Mouse (Mus musculus): ENCODE results near the gene 4930523C07Rik. TPM values are rescaled to one million over a fixed set of nuclear protein-coding genes. Genes with fewer than 3 reads are reported as not detected.

The 4930523C07Rik gene
- polyA plus RNA-seq, 1 experiment from 2014 or later, result 19.1 TPM

DNA sequence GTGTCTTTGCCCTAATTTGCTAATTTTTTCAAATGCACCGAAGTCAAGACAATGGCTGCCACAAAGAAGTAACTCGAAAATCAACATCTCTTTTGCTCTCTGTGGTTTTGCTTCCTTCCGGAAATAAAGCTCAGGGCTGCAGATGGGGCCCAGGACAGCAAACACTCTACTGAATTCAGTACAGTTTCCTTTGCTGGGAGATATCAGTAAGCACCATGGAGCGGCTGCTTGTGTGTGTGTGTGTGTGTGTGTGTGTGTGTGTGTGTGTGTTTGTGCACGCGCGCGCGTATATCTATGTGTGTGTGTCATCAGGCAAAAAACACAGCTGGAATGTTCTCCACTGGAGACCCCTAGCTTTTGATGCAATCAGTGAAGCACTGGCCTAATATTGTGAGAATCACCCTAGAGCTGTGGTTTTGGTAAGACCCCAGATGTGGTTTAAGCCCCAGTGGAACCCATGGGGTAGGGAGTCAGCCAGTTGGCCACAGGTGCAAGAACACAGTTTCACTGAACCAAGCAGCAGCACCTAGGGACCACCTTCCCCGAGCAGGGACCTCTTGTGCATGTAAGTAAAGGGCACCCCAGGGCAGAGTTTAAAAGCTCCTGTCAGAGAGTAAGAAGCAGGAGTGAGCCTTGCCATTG, 19.7 kb upstream of the 4930523C07Rik start:
- no peak overlapping the region for H3K9ac ChIP-seq (ENCODE audit: low read length)
- no peak for ATAC-seq (ENCODE audit: insufficient number of reproducible peaks, insufficient read depth, low FRiP score, low read depth)
- H3K27me3 ChIP-seq (ENCODE audit: control insufficient read depth, insufficient read depth, low read length), result no peaks in the 10 kb centered on the region
- no peak overlapping the region for H3K4me3 ChIP-seq (ENCODE audit: control insufficient read depth in 1 of 2, insufficient read depth in 1 of 2, low read depth in 1 of 2, low read length in 2 of 2)
- peaks cover 0 to 4% of the 10 kb centered on the region in 2 experiments; a peak in 2 of 4 replicates for H3K4me1 ChIP-seq (ENCODE audit: control insufficient read depth in 2 of 2, insufficient read depth in 2 of 2, low read length in 2 of 2)
- no peak overlapping the region for H3K27ac ChIP-seq (replicated peaks in 1 of 2; ENCODE audit: control insufficient read depth in 1 of 2, insufficient read depth in 1 of 2, low read depth in 2 of 2, low read length in 2 of 2)
- no peak overlapping the region for H3K4me2 ChIP-seq (ENCODE audit: low read length)
- 84% methylated on average over 10 of the region's 10 CpGs for WGBS
- H3K36me3 ChIP-seq (ENCODE audit: control insufficient read depth, insufficient read depth, low read length), result no peaks in the 10 kb centered on the region
- H3K9me3 ChIP-seq (ENCODE audit: control insufficient read depth, low read length), result no peaks in the 10 kb centered on the region

GRCm38 (mm10) chr1:160025146-160025894, 18.9 kb upstream of the 4930523C07Rik start:
- WGBS, result 60% methylated on average over 11 of the region's 11 CpGs

DNA sequence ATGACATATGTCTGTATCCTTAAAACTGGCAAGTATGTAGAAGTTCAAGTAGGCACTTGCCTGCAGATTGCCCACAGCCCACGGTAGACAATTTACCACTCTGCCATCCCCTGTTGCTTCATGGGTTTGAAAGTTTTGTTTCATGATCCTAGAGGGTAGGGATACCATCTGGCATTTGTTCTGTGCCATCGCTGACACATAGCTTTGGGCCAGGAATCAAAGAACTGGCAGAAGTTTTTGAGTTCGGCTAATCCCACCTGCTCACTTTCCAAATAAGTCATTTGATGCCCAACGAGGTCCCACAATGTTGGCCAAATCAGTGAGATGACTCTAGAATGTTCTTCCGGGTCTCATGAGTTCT, 18.3 kb upstream of the 4930523C07Rik start:
- Histone ChIP-seq H3K9me3 (ENCODE audit: control insufficient read depth, low read length) (no peaks in the 10 kb centered on the region), H3K27ac (replicated peaks in 1 of 2; ENCODE audit: control insufficient read depth in 1 of 2, insufficient read depth in 1 of 2, low read depth in 2 of 2, low read length in 2 of 2) (no peak overlapping the region), H3K4me1 (ENCODE audit: control insufficient read depth in 2 of 2, insufficient read depth in 2 of 2, low read length in 2 of 2) (peaks cover 0 to 4% of the 10 kb centered on the region in 2 experiments; a peak in 2 of 4 replicates), H3K9ac (ENCODE audit: low read length) (no peak overlapping the region), H3K4me3 (ENCODE audit: control insufficient read depth in 1 of 2, insufficient read depth in 1 of 2, low read depth in 1 of 2, low read length in 2 of 2) (no peak overlapping the region), H3K27me3 (ENCODE audit: control insufficient read depth, insufficient read depth, low read length) (no peaks in the 10 kb centered on the region), H3K36me3 (ENCODE audit: control insufficient read depth, insufficient read depth, low read length) (no peaks in the 10 kb centered on the region), H3K4me2 (ENCODE audit: low read length) (no peak overlapping the region)
- 85% methylated on average over 5 of the region's 5 CpGs for WGBS
- no peak for ATAC-seq (ENCODE audit: insufficient number of reproducible peaks, insufficient read depth, low FRiP score, low read depth)

More at GRCm38 (mm10) chr1:160025146-160025894, 18.9 kb upstream of the 4930523C07Rik start:
- no peak for ATAC-seq (ENCODE audit: insufficient number of reproducible peaks, insufficient read depth, low FRiP score, low read depth)
- Histone ChIP-seq H3K27ac (replicated peaks in 1 of 2; ENCODE audit: control insufficient read depth in 1 of 2, insufficient read depth in 1 of 2, low read depth in 2 of 2, low read length in 2 of 2) (no peak overlapping the region), H3K4me2 (ENCODE audit: low read length) (no peak overlapping the region), H3K4me3 (ENCODE audit: control insufficient read depth in 1 of 2, insufficient read depth in 1 of 2, low read depth in 1 of 2, low read length in 2 of 2) (no peak overlapping the region), H3K4me1 (ENCODE audit: control insufficient read depth in 2 of 2, insufficient read depth in 2 of 2, low read length in 2 of 2) (peaks cover 0 to 4% of the 10 kb centered on the region in 2 experiments; a peak in 2 of 4 replicates), H3K36me3 (ENCODE audit: control insufficient read depth, insufficient read depth, low read length) (no peaks in the 10 kb centered on the region), H3K27me3 (ENCODE audit: control insufficient read depth, insufficient read depth, low read length) (no peaks in the 10 kb centered on the region), H3K9ac (ENCODE audit: low read length) (no peak overlapping the region), H3K9me3 (ENCODE audit: control insufficient read depth, low read length) (no peaks in the 10 kb centered on the region)

GRCm38 (mm10) chr1:160027939-160028338, 16.2 kb upstream of the 4930523C07Rik start:
- Histone ChIP-seq H3K4me1 (ENCODE audit: control insufficient read depth in 2 of 2, insufficient read depth in 2 of 2, low read length in 2 of 2) (peaks cover 0 to 4% of the 10 kb centered on the region in 2 experiments; a peak in 2 of 4 replicates), H3K36me3 (ENCODE audit: control insufficient read depth, insufficient read depth, low read length) (no peaks in the 10 kb centered on the region), H3K27ac (replicated peaks in 1 of 2; ENCODE audit: control insufficient read depth in 1 of 2, insufficient read depth in 1 of 2, low read depth in 2 of 2, low read length in 2 of 2) (no peak overlapping the region), H3K9ac (ENCODE audit: low read length) (no peak overlapping the region), H3K4me3 (ENCODE audit: control insufficient read depth in 1 of 2, insufficient read depth in 1 of 2, low read depth in 1 of 2, low read length in 2 of 2) (no peak overlapping the region), H3K4me2 (ENCODE audit: low read length) (no peak overlapping the region), H3K9me3 (ENCODE audit: control insufficient read depth, low read length) (no peaks in the 10 kb centered on the region), H3K27me3 (ENCODE audit: control insufficient read depth, insufficient read depth, low read length) (no peaks in the 10 kb centered on the region)
- 50% methylated on average over 4 of the region's 4 CpGs for WGBS
- no peak for ATAC-seq (ENCODE audit: insufficient number of reproducible peaks, insufficient read depth, low FRiP score, low read depth)

DNA sequence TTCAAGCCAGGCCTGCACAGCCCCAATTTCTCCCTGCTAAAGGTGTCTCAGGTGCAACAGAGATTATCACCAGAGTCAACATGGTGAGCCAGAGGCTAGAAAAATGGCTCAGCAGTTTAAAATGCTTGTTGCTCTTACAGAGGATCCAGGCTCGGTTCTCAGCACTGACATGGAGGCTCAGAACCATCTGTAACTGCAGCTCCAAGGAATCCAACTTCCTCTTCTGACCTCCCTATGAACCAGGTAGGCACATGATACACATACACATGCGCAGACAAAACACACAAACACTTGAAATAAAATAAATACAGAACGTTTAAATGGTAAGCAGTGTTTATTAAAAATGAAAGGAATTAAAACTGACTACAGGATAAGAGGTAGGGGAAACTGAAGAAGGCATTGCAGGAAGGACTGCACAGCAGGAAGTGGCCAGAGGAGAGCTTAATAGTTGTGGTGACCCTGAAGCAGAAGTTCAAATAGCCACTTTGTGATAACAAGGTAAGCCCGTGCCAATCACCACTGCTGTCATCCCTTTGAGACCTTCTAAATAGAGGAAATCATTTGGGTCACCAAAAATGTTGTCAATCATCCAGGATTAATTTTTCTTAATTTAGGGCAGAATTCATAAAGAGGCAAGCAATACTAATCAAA, 10.1 kb upstream of the 4930523C07Rik start:
- no peak overlapping the region for H3K4me3 ChIP-seq (ENCODE audit: control insufficient read depth in 1 of 2, insufficient read depth in 1 of 2, low read depth in 1 of 2, low read length in 2 of 2)
- H3K27ac ChIP-seq (replicated peaks in 1 of 2; ENCODE audit: control insufficient read depth in 1 of 2, insufficient read depth in 1 of 2, low read depth in 2 of 2, low read length in 2 of 2), result no peak overlapping the region
- peaks cover 2 to 5% of the 10 kb centered on the region in 2 experiments; a peak in 1 of 4 replicates for H3K4me1 ChIP-seq (ENCODE audit: control insufficient read depth in 2 of 2, insufficient read depth in 2 of 2, low read length in 2 of 2)
- WGBS, result 63% methylated on average over 4 of the region's 4 CpGs
- no peaks in the 10 kb centered on the region for H3K9me3 ChIP-seq (ENCODE audit: control insufficient read depth, low read length)
- no peak for ATAC-seq (ENCODE audit: insufficient number of reproducible peaks, insufficient read depth, low FRiP score, low read depth)
- H3K27me3 ChIP-seq (ENCODE audit: control insufficient read depth, insufficient read depth, low read length), result no peaks in the 10 kb centered on the region
- H3K36me3 ChIP-seq (ENCODE audit: control insufficient read depth, insufficient read depth, low read length), result no peaks in the 10 kb centered on the region
- no peak overlapping the region for H3K4me2 ChIP-seq (ENCODE audit: low read length)
- H3K9ac ChIP-seq (ENCODE audit: low read length), result no peak overlapping the region

- Histone ChIP-seq H3K27me3 (ENCODE audit: control insufficient read depth, insufficient read depth, low read length) (no peaks in the 10 kb centered on the region), H3K9me3 (ENCODE audit: control insufficient read depth, low read length) (no peaks in the 10 kb centered on the region), H3K27ac (replicated peaks in 1 of 2; ENCODE audit: control insufficient read depth in 1 of 2, insufficient read depth in 1 of 2, low read depth in 2 of 2, low read length in 2 of 2) (no peak overlapping the region), H3K36me3 (ENCODE audit: control insufficient read depth, insufficient read depth, low read length) (no peaks in the 10 kb centered on the region), H3K4me2 (ENCODE audit: low read length) (no peak overlapping the region), H3K4me1 (ENCODE audit: control insufficient read depth in 2 of 2, insufficient read depth in 2 of 2, low read length in 2 of 2) (peaks cover 2 to 5% of the 10 kb centered on the region in 2 experiments; a peak in 1 of 4 replicates), H3K9ac (ENCODE audit: low read length) (no peak overlapping the region), H3K4me3 (ENCODE audit: control insufficient read depth in 1 of 2, insufficient read depth in 1 of 2, low read depth in 1 of 2, low read length in 2 of 2) (no peak overlapping the region)
- no peak for ATAC-seq (ENCODE audit: insufficient number of reproducible peaks, insufficient read depth, low FRiP score, low read depth)
- WGBS, result 30% methylated on average over 3 of the region's 3 CpGs
These were observed 8.6 kb upstream of the 4930523C07Rik start for GRCm38 (mm10) chr1:160035561-160035960.

DNA sequence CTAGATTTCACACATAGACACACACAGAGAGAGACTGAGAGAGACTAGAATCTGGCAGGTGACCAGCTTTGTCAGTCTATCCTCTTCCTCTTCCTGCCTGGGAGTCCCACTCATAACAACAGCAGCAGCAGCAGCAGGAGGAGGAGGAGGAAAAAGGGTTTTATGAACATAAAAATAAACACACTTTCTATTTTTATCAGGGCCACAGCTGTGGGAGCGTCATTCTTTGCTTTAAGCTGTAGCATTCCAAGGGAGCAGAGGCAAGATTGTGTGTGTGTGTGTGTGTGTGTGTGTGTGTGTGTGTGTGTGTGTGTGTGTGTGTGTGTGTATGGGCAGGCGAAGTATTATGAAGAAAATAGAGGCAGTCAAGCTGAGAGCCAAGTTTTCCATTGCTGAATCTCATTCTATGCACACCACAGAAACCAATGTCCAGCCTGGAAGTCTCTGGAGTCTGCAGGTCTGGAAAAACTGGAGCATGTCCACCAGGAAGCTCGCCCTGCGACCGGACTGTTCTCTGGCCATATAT, 7.1 kb upstream of the 4930523C07Rik start:
- H3K27ac ChIP-seq (replicated peaks in 1 of 2; ENCODE audit: control insufficient read depth in 1 of 2, insufficient read depth in 1 of 2, low read depth in 2 of 2, low read length in 2 of 2), result peak overlapping the region; percentile 18 to 64
- peaks cover 2 to 5% of the 10 kb centered on the region in 2 experiments; a peak in 1 of 4 replicates for H3K4me1 ChIP-seq (ENCODE audit: control insufficient read depth in 2 of 2, insufficient read depth in 2 of 2, low read length in 2 of 2)
- H3K9me3 ChIP-seq (ENCODE audit: control insufficient read depth, low read length), result no peaks in the 10 kb centered on the region
- H3K9ac ChIP-seq (ENCODE audit: low read length), result no peak overlapping the region
- H3K4me3 ChIP-seq (ENCODE audit: control insufficient read depth in 1 of 2, insufficient read depth in 1 of 2, low read depth in 1 of 2, low read length in 2 of 2), result no peak overlapping the region
- ATAC-seq (ENCODE audit: insufficient number of reproducible peaks, insufficient read depth, low FRiP score, low read depth), result peak; percentile 68
- H3K27me3 ChIP-seq (ENCODE audit: control insufficient read depth, insufficient read depth, low read length), result no peaks in the 10 kb centered on the region
- WGBS, result 53% methylated on average over 5 of the region's 5 CpGs
- H3K4me2 ChIP-seq (ENCODE audit: low read length), result no peak overlapping the region
- no peaks in the 10 kb centered on the region for H3K36me3 ChIP-seq (ENCODE audit: control insufficient read depth, insufficient read depth, low read length)
